Mouse (Mus musculus) intestine, embryonic 14.5 days (tissue): Measurements from ENCODE around the gene Ccl25. TPM values are rescaled to one million over a fixed set of nuclear protein-coding genes. Genes with fewer than 3 reads are reported as not detected.

Source experiments
- ATAC-seq: fragments of 200-750 bp; cut with Nextera tagmentation; replicated peaks from 2 replicates; pipeline ENCODE4 v1.8.0; 2017; ENCODE audit warnings: low read depth, moderate number of reproducible peaks, moderate TSS enrichment, moderate library complexity; ENCODE audit not compliant: low FRiP score, low TSS enrichment
- DNase-seq: peaks from one replicate; pipeline ENCODE4 v3.0.0-alpha.2; 2018; ENCODE audit warnings: low spot score
- H3K27ac ChIP-seq: fragments of 300-500 bp; sonication (generic); 2 replicates; pipeline ENCODE4 v1.5.1; 2014; ENCODE audit warnings: low read depth, mild to moderate bottlenecking, control low read depth
- H3K27me3 ChIP-seq: fragments of 300-500 bp; sonication (generic); replicated peaks from 2 replicates; pipeline ENCODE4 v1.6.1; 2014; ENCODE audit warnings: low read length, control low read depth; ENCODE audit not compliant: control insufficient read depth, insufficient read depth
- H3K36me3 ChIP-seq: fragments of 300-500 bp; sonication (generic); 2 replicates; pipeline ENCODE4 v1.6.1; 2014; ENCODE audit warnings: low read length, control low read depth; ENCODE audit not compliant: control insufficient read depth, insufficient read depth
- H3K4me1 ChIP-seq: fragments of 300-500 bp; sonication (generic); replicated peaks from 2 replicates; pipeline ENCODE4 v1.6.1; 2014; ENCODE audit warnings: low read length, control low read depth, mixed read lengths; ENCODE audit not compliant: control insufficient read depth, insufficient read depth
- H3K4me2 ChIP-seq: fragments of 300-500 bp; sonication (generic); 2 replicates; pipeline ENCODE4 v1.6.1; 2014; ENCODE audit warnings: low read length
- H3K4me3 ChIP-seq: fragments of 300-500 bp; sonication (generic); 2 replicates; pipeline ENCODE4 v1.5.1; 2014; ENCODE audit warnings: low read depth, low read length, control low read depth, mixed read lengths
- H3K9ac ChIP-seq: fragments of 300-500 bp; sonication (generic); 2 replicates; pipeline ENCODE4 v1.6.1; 2014; ENCODE audit warnings: mild to moderate bottlenecking, low read length
- H3K9me3 ChIP-seq: fragments of 300-500 bp; sonication (generic); 2 replicates; pipeline ENCODE4 v1.6.1; 2016; ENCODE audit warnings: low read length, control low read depth; ENCODE audit not compliant: control insufficient read depth
- WGBS: fragments of 180-500 bp; shearing (Covaris S2); extraction: QIAGEN DNeasy Blood & Tissue Kit; methylation state at CpG from one replicate; pipeline ENCODE4 v1.1.7; 2014; 5-methylcytosine and 5-hydroxymethylcytosine counted together
- polyA plus RNA-seq: library from polyadenylated mRNA; unstranded; fragments of >200 nt; fragmentation: Nextera tagmentation; extraction: Ambion mirVana; gene quantifications from 2 replicates; pipeline ENCODE4 v1.2.1, GENCODE M21; 2014

Ccl25 gene
- polyA plus RNA-seq, 1 experiment from 2014 or later, result 24.9 TPM

DNA sequence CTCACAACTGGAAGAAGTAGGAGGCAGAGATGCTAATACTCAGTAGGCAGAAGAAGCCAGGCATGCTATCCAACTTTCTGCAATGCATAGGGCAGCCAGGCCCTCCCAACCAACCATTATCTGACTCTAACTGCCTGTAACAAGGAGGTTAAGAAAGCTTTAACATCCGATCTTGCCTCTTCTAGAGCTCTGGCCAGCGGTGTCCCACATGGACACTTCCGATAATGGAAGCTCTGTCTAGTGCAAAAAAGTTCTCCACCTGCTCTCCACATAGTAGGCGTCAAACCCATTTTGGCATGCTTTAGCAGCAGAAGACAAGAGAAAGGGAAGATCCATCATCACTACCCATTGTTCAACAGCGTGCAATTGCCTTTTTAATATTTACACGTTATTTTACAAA lies 1.1 kb upstream of the Ccl25 start:
- H3K4me2 ChIP-seq, result peak overlapping the region; percentile 72
- peak overlapping the region; percentile 95 for H3K9ac ChIP-seq
- H3K4me3 ChIP-seq, result peak overlapping the region; percentile 98
- H3K27me3 ChIP-seq, result no peaks in the 10 kb centered on the region
- H3K4me1 ChIP-seq, result peaks cover 33% of the 10 kb centered on the region
- no peaks in the 10 kb centered on the region for H3K9me3 ChIP-seq
- 3% methylated on average over 6 of the region's 6 CpGs for WGBS
- H3K36me3 ChIP-seq, result peaks cover 40% of the 10 kb centered on the region
- DNase-seq (peak; percentile 59), ATAC-seq (no peak)
- peak overlapping the region; percentile 88; the same call in 1 of the 2 replicates for H3K27ac ChIP-seq

DNA sequence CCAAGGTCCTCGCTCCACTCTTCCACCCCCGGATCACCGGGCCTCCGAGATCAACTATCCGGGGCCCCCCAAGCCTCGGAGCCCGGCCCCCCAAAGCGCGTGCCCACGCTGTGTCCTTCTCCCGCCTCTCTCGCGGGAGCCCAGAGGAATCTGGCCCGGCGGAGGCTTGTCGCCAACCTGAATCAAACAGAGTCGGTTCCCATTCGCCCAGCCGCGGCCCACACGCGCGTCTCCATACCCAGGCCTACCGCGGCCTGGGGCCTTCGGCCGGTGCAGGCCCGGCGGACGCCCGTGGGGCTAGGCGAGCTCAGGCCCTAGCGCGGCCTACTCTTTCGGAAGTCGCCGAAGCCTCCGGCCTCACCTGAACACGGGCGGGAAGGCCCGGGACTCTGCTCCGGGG lies 485 bp upstream of the Ccl25 start:
- H3K27ac ChIP-seq, result peak overlapping the region; percentile 88
- ATAC-seq, result peak; percentile 78
- no peaks in the 10 kb centered on the region for H3K9me3 ChIP-seq
- H3K4me3 ChIP-seq, result peak overlapping the region; percentile 98
- H3K4me1 ChIP-seq, result peaks cover 33% of the 10 kb centered on the region
- peak overlapping the region; percentile 72 for H3K4me2 ChIP-seq
- WGBS, result under 1% methylated on average over 42 of the region's 42 CpGs
- no peak for DNase-seq
- H3K36me3 ChIP-seq, result peaks cover 46% of the 10 kb centered on the region
- H3K27me3 ChIP-seq, result no peaks in the 10 kb centered on the region
- H3K9ac ChIP-seq, result peak overlapping the region; percentile 95

DNA sequence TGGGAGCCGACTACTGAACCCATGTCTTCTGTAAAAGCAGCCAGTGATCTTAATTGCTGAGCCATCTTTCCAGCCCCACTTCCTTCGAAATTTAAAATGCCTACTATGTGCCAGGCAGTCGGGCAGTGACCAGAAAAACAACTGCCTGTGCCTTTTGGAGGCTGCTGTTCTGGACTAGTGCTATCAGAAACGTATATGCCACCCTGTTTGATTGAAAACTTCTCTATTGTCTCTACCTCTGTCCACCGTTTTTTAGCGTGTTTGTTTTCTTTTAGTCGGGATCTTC lies 684 bp downstream of the Ccl25 start:
- Histone ChIP-seq H3K4me1 (peaks cover 29% of the 10 kb centered on the region), H3K27me3 (no peaks in the 10 kb centered on the region), H3K9ac (peak overlapping the region; percentile 95), H3K4me2 (peak overlapping the region; percentile 76), H3K27ac (peak overlapping the region; percentile 88; the same call in 1 of the 2 replicates), H3K9me3 (no peaks in the 10 kb centered on the region), H3K4me3 (peak overlapping the region; percentile 98), H3K36me3 (peaks cover 46% of the 10 kb centered on the region)
- ATAC-seq, result no peak
- WGBS, result 40% methylated on average over 7 of the region's 7 CpGs
- DNase-seq, result no peak

DNA sequence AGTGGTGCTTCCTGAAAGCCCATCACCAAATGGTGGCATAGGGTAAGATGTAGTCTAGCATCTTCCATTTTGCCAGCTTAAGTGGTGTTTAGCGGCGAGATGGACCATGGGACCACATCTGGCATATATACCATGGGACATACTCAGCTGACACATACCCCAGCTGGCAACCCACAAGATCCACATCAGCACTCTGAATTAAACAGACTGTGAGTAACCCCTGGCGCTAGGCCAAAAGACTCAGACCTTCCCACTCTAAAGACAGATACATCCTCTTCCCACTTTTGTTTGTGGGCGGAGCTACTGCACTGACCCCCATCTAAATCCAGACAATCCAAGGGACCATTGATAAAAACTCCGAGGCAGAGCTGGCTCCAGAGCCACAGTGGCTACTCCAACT lies 4.0 kb downstream of the Ccl25 start:
- H3K4me3 ChIP-seq, result no peak overlapping the region
- H3K4me1 ChIP-seq, result peaks cover 9% of the 10 kb centered on the region
- H3K9me3 ChIP-seq, result no peaks in the 10 kb centered on the region
- no peak overlapping the region for H3K9ac ChIP-seq
- no peak for ATAC-seq
- 81% methylated on average over 5 of the region's 5 CpGs for WGBS
- no peaks in the 10 kb centered on the region for H3K27me3 ChIP-seq
- no peak overlapping the region for H3K4me2 ChIP-seq
- no peak overlapping the region for H3K27ac ChIP-seq
- no peak for DNase-seq
- peaks cover 61% of the 10 kb centered on the region for H3K36me3 ChIP-seq

DNA sequence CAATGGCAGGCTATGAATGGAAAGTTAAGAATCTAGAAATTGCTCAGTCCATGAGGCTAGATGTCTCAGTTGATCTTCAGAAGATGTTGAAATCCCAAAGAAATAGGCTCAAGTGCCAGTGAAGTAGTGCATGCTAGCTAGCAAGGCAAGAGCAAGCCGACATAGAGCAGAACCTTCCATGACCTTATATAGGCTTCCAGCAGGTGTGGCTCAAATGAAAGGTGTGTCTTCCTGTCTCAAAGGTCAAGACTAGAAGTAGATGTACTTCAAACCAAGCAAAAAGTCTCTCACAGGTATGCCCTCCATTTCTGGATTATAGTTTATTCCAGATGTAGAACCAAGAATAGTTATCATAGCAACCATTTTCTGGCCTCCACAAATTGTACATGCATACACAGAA lies 9.0 kb downstream of the Ccl25 start:
- no peak overlapping the region for H3K9ac ChIP-seq
- WGBS, result 97% methylated on average over 1 of the region's 1 CpGs
- no peaks in the 10 kb centered on the region for H3K27me3 ChIP-seq
- H3K27ac ChIP-seq, result no peak overlapping the region
- H3K36me3 ChIP-seq, result peaks cover 92% of the 10 kb centered on the region
- no peaks in the 10 kb centered on the region for H3K4me1 ChIP-seq
- H3K4me2 ChIP-seq, result no peak overlapping the region
- no peaks in the 10 kb centered on the region for H3K9me3 ChIP-seq
- DNase-seq (no peak), ATAC-seq (no peak)
- H3K4me3 ChIP-seq, result no peak overlapping the region

DNA sequence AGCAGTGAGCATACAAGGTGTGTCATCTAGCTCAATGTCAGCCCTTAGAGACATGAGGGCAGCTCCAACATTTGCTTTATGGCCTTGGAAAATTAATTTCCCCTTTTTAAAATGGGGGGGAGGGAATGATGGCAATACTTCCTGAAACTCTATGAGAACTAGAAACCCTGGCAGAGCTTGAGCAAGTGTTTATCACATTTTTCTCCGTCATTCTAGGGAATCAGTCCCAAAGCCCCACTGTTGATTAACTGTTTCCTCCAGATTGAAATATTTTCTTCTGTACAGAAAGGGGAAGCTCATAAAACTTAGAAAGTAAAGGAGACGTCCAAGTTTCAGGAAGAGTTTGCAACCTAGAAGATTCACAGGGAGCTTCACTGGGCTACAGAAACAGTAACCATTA lies 10.7 kb downstream of the Ccl25 start:
- DNase-seq (no peak), ATAC-seq (no peak)
- H3K4me3 ChIP-seq, result no peak overlapping the region
- no peak overlapping the region for H3K9ac ChIP-seq
- no peaks in the 10 kb centered on the region for H3K9me3 ChIP-seq
- no peak overlapping the region for H3K27ac ChIP-seq
- 77% methylated on average over 2 of the region's 2 CpGs for WGBS
- no peaks in the 10 kb centered on the region for H3K4me1 ChIP-seq
- H3K4me2 ChIP-seq, result no peak overlapping the region
- H3K27me3 ChIP-seq, result no peaks in the 10 kb centered on the region
- peaks cover 82% of the 10 kb centered on the region for H3K36me3 ChIP-seq

DNA sequence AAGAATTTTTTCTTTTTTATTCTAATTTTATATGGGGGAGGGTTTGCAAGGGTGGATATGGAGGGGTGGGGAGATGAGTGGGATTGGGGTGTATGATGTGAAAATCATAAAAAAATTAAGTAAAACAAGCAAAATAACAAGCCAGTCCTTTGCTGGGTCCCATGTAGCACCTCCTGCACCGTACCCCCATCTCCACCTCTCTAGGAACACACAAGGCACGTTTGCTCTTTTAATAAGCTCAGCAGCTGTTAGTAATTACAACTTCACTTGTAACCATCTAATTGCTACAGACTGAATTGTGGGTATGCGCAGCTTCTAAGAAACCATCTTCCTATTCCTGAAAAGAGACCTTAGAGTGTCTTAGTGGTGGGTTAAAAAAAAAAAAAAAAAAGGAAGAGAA lies 15.2 kb downstream of the Ccl25 start:
- H3K27me3 ChIP-seq, result no peaks in the 10 kb centered on the region
- H3K36me3 ChIP-seq, result peaks cover 38% of the 10 kb centered on the region
- H3K27ac ChIP-seq, result no peak overlapping the region
- H3K9me3 ChIP-seq, result no peaks in the 10 kb centered on the region
- no peak overlapping the region for H3K9ac ChIP-seq
- no peak for DNase-seq
- ATAC-seq, result no peak
- H3K4me2 ChIP-seq, result no peak overlapping the region
- no peaks in the 10 kb centered on the region for H3K4me1 ChIP-seq
- H3K4me3 ChIP-seq, result no peak overlapping the region
- WGBS, result 89% methylated on average over 3 of the region's 3 CpGs

DNA sequence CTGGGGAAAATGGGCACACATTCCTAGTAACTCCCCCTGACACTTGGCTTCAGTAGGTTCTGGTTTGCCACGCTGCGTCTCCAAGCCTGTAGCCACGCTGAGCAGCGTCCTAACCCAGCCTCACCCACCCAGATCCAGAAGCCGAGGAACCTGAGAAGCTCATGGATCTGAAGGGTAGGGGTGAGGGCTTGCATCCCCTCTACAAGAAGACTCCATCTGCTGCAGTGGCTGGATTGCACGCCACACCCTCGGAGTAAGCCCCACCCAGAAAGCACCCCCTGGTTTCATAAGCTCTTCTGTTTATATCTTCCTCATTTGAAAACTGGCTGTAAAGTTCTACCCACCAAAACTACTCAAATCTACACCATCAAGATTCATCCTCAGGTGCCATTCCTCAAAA lies 22.7 kb downstream of the Ccl25 start:
- Histone ChIP-seq H3K36me3 (no peaks in the 10 kb centered on the region), H3K4me1 (no peaks in the 10 kb centered on the region), H3K9me3 (no peaks in the 10 kb centered on the region), H3K27me3 (no peaks in the 10 kb centered on the region), H3K4me3 (no peak overlapping the region), H3K4me2 (no peak overlapping the region), H3K27ac (no peak overlapping the region), H3K9ac (no peak overlapping the region)
- ATAC-seq (no peak), DNase-seq (no peak)
- WGBS, result 49% methylated on average over 7 of the region's 7 CpGs

DNA sequence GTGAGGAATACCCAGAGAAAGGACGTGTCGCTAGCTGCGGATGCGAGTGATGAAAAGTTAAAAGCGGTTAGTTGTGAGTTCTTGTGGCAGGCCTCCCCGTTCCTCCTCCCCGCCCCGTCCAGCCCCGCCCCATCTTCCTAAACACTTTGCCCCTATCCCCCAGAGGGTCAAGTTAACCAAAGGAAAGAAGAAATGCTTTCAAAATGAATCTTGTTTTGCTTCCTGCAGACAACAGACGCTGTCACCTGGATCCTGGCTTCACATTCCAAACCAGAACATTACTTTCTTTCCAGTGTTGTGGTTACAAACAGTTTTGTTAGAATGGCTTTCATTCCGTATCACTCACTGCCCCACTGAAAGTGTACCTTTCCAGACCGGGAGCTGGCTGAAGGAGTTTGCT lies 23.3 kb downstream of the Ccl25 start:
- Histone ChIP-seq H3K4me2 (no peak overlapping the region), H3K4me3 (no peak overlapping the region), H3K4me1 (no peaks in the 10 kb centered on the region), H3K9me3 (no peaks in the 10 kb centered on the region), H3K27me3 (no peaks in the 10 kb centered on the region), H3K9ac (no peak overlapping the region), H3K36me3 (no peaks in the 10 kb centered on the region), H3K27ac (no peak overlapping the region)
- DNase-seq, result no peak
- ATAC-seq, result no peak
- WGBS, result 35% methylated on average over 12 of the region's 12 CpGs
